Mouse (Mus musculus) embryonic facial prominence, embryonic 15.5 days (tissue): ENCODE data around the gene Atl1. TPM values are rescaled to one million over a fixed set of nuclear protein-coding genes. Genes with fewer than 3 reads are reported as not detected.

Experiments
- ATAC-seq: fragments of 200-750 bp; cut with Nextera tagmentation; 2 replicates; pipeline ENCODE4 v1.8.0; 2017; ENCODE audit warnings: low read depth, moderate TSS enrichment; ENCODE audit not compliant: insufficient number of reproducible peaks, low FRiP score, low TSS enrichment
- H3K27ac ChIP-seq: fragments of 300-500 bp; sonication (generic); replicated peaks from 2 replicates; pipeline ENCODE4 v1.5.1; 2015; ENCODE audit warnings: mild to moderate bottlenecking, inconsistent platforms
- H3K27me3 ChIP-seq: fragments of 300-500 bp; sonication (generic); 2 replicates; pipeline ENCODE4 v1.6.1; 2015; ENCODE audit warnings: inconsistent platforms
- H3K36me3 ChIP-seq: fragments of 300-500 bp; sonication (generic); 2 replicates; pipeline ENCODE4 v1.6.1; 2015; ENCODE audit warnings: mild to moderate bottlenecking, inconsistent platforms
- H3K4me1 ChIP-seq: fragments of 300-500 bp; sonication (generic); 2 replicates; pipeline ENCODE4 v1.6.1; 2015; ENCODE audit warnings: inconsistent platforms
- H3K4me2 ChIP-seq: fragments of 300-500 bp; sonication (generic); replicated peaks from 2 replicates; pipeline ENCODE4 v1.6.1; 2015; ENCODE audit warnings: mild to moderate bottlenecking, inconsistent platforms
- H3K4me3 ChIP-seq: fragments of 300-500 bp; sonication (generic); replicated peaks from 2 replicates; pipeline ENCODE4 v1.5.1; 2015; ENCODE audit warnings: mild to moderate bottlenecking, inconsistent platforms
- H3K9ac ChIP-seq: fragments of 300-500 bp; sonication (generic); 2 replicates; pipeline ENCODE4 v1.6.1; 2015; ENCODE audit warnings: inconsistent platforms
- H3K9me3 ChIP-seq: fragments of 300-500 bp; sonication (generic); replicated peaks from 2 replicates; pipeline ENCODE4 v1.6.1; 2016; ENCODE audit warnings: inconsistent platforms
- WGBS: fragments of 180-500 bp; shearing (Covaris S2); methylation state at CpG from one replicate; pipeline ENCODE4 v1.1.7; 2015; 5-methylcytosine and 5-hydroxymethylcytosine counted together
- polyA plus RNA-seq: library from polyadenylated mRNA; unstranded; fragments of >200 nt; fragmentation: Nextera tagmentation; extraction: Ambion mirVana; gene quantifications from 2 replicates; pipeline ENCODE4 v1.2.1, GENCODE M21; 2015

The Atl1 gene
- polyA plus RNA-seq, 1 experiment from 2014 or later, result 7.3 TPM

- no peak overlapping the region for H3K4me3 ChIP-seq
- H3K9me3 ChIP-seq, result no peaks in the 10 kb centered on the region
- no peaks in the 10 kb centered on the region for H3K36me3 ChIP-seq
- H3K4me2 ChIP-seq, result no peak overlapping the region
- H3K27me3 ChIP-seq, result no peaks in the 10 kb centered on the region
- peaks cover 36% of the 10 kb centered on the region for H3K4me1 ChIP-seq
- WGBS, result 87% methylated on average over 5 of the region's 5 CpGs
- ATAC-seq, result no peak
- H3K9ac ChIP-seq, result no peak overlapping the region
- no peak overlapping the region for H3K27ac ChIP-seq
These were observed 7.1 kb upstream of the Atl1 start for GRCm38 (mm10) chr12:69885170-69885923.

DNA sequence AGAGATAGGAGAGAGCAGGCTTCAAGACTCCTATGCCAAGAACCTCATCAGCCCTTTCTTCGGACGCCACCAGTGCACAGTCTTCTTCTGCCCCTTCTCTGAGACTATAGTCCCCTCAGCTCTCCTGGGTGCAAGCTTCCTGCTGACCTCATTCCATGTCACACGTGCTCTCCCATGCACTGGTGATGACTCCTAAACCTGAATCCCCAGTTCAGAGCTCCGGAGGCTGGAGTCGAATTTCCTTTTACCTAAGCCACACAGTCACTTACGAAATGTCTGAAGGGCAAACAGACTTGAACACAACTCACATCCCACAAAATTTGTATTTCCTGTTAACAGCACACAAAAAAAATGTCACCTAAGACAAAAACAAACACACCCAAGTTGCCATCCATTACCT is 4.6 kb upstream of the Atl1 start:
- no peaks in the 10 kb centered on the region for H3K9me3 ChIP-seq
- H3K27ac ChIP-seq, result no peak overlapping the region
- no peak overlapping the region for H3K4me3 ChIP-seq
- no peaks in the 10 kb centered on the region for H3K36me3 ChIP-seq
- H3K27me3 ChIP-seq, result no peaks in the 10 kb centered on the region
- H3K9ac ChIP-seq, result no peak overlapping the region
- 64% methylated on average over 6 of the region's 6 CpGs for WGBS
- peaks cover 31% of the 10 kb centered on the region for H3K4me1 ChIP-seq
- ATAC-seq, result no peak
- H3K4me2 ChIP-seq, result no peak overlapping the region

GRCm38 (mm10) chr12:69888345-69888744 is 4.1 kb upstream of the Atl1 start:
- no peaks in the 10 kb centered on the region for H3K36me3 ChIP-seq
- no peak overlapping the region for H3K9ac ChIP-seq
- peaks cover 34% of the 10 kb centered on the region for H3K4me1 ChIP-seq
- H3K9me3 ChIP-seq, result no peaks in the 10 kb centered on the region
- no peak for ATAC-seq
- H3K4me2 ChIP-seq, result no peak overlapping the region
- H3K4me3 ChIP-seq, result no peak overlapping the region
- no peaks in the 10 kb centered on the region for H3K27me3 ChIP-seq
- WGBS, result 21% methylated on average over 1 of the region's 1 CpGs
- no peak overlapping the region for H3K27ac ChIP-seq

- Histone ChIP-seq H3K9me3 (no peaks in the 10 kb centered on the region), H3K27ac (0 out of 2 replicates have a peak overlapping the region, but pooled peaks have one; percentile 44), H3K9ac (no peak overlapping the region), H3K4me2 (peak overlapping the region; percentile 72), H3K36me3 (no peaks in the 10 kb centered on the region), H3K4me3 (peak overlapping the region; percentile 87; the same call in 1 of the 2 replicates), H3K4me1 (peaks cover 33% of the 10 kb centered on the region), H3K27me3 (no peaks in the 10 kb centered on the region)
- 40% methylated on average over 6 of the region's 6 CpGs for WGBS
- no peak for ATAC-seq
These were observed 2.4 kb upstream of the Atl1 start for GRCm38 (mm10) chr12:69890051-69890450.

GRCm38 (mm10) chr12:69890476-69890875 is 1.9 kb upstream of the Atl1 start:
- Histone ChIP-seq H3K9me3 (no peaks in the 10 kb centered on the region), H3K9ac (no peak overlapping the region), H3K27ac (peak overlapping the region; percentile 44; the same call in 1 of the 2 replicates), H3K4me2 (peak overlapping the region; percentile 72), H3K4me1 (peaks cover 33% of the 10 kb centered on the region), H3K27me3 (no peaks in the 10 kb centered on the region), H3K36me3 (no peaks in the 10 kb centered on the region), H3K4me3 (peak overlapping the region; percentile 87)
- ATAC-seq, result no peak
- 21% methylated on average over 5 of the region's 5 CpGs for WGBS

- Histone ChIP-seq H3K4me3 (peak overlapping the region; percentile 87), H3K4me1 (peaks cover 33% of the 10 kb centered on the region), H3K27me3 (no peaks in the 10 kb centered on the region), H3K4me2 (peak overlapping the region; percentile 72), H3K27ac (peak overlapping the region; percentile 95), H3K36me3 (no peaks in the 10 kb centered on the region), H3K9ac (peak overlapping the region; percentile 93), H3K9me3 (no peaks in the 10 kb centered on the region)
- no peak for ATAC-seq
- 23% methylated on average over 3 of the region's 3 CpGs for WGBS
These were observed 693 bp upstream of the Atl1 start for GRCm38 (mm10) chr12:69891721-69892120.

DNA sequence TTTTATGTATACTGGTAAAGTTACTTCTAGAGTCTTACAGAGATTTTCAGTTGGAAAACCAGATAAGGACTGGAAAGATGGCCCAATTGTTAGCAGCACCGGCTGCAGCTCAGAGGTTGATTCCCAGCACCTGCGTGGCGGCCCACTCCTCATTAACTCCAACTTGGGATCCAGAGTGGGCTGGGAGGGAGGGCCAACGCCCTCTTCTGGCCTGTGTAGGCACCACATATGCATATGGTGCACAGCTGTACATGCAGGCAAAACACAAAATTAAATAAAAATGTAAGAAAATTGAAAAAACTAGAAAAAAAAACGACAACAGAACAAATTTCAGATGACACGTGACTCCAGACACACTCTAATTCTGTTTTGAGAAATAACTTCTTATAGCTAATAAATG is 1.5 kb downstream of the Atl1 start:
- H3K9ac ChIP-seq, result no peak overlapping the region
- ATAC-seq, result no peak
- WGBS, result 53% methylated on average over 6 of the region's 6 CpGs
- H3K36me3 ChIP-seq, result no peaks in the 10 kb centered on the region
- H3K4me3 ChIP-seq, result no peak overlapping the region
- peaks cover 28% of the 10 kb centered on the region for H3K4me1 ChIP-seq
- no peak overlapping the region for H3K4me2 ChIP-seq
- 0 out of 2 replicates have a peak overlapping the region, but pooled peaks have one; percentile 55 for H3K27ac ChIP-seq
- no peaks in the 10 kb centered on the region for H3K9me3 ChIP-seq
- no peaks in the 10 kb centered on the region for H3K27me3 ChIP-seq

DNA sequence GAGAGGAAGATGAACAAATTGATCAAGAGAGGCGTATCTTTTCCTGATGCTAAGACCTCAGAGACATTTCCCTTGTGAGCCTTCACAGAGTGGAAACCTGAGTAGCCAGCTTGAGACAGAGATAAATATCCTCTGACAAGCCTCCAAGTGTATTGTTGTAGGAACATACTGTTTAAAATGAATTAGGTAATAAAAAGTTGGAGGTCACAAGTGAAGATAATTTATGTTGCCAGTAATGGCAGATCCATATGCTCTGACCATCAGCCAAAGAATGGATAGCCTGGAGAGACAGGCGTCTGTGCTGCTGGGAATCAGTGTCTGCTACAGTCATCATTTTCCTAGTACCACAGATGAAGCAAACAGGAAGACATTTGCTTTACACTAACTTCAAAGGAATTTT is 2.6 kb downstream of the Atl1 start:
- 51% methylated on average over 2 of the region's 2 CpGs for WGBS
- Histone ChIP-seq H3K4me3 (no peak overlapping the region), H3K36me3 (no peaks in the 10 kb centered on the region), H3K9ac (no peak overlapping the region), H3K27ac (peak overlapping the region; percentile 45; the same call in 1 of the 2 replicates), H3K27me3 (no peaks in the 10 kb centered on the region), H3K4me1 (peaks cover 21% of the 10 kb centered on the region), H3K4me2 (no peak overlapping the region), H3K9me3 (no peaks in the 10 kb centered on the region)
- ATAC-seq, result no peak

GRCm38 (mm10) chr12:69898119-69898518 is 5.7 kb downstream of the Atl1 start:
- Histone ChIP-seq H3K27me3 (no peaks in the 10 kb centered on the region), H3K36me3 (no peaks in the 10 kb centered on the region), H3K4me2 (no peak overlapping the region), H3K9ac (no peak overlapping the region), H3K4me1 (0 out of 2 replicates have a peak, but pooled peaks cover 4% of the 10 kb centered on the region), H3K9me3 (no peaks in the 10 kb centered on the region), H3K27ac (no peak overlapping the region), H3K4me3 (no peak overlapping the region)
- 72% methylated on average over 4 of the region's 4 CpGs for WGBS
- ATAC-seq, result no peak

GRCm38 (mm10) chr12:69904991-69905390 is 12.6 kb downstream of the Atl1 start:
- no peak for ATAC-seq
- Histone ChIP-seq H3K9ac (no peak overlapping the region), H3K9me3 (no peaks in the 10 kb centered on the region), H3K4me3 (no peak overlapping the region), H3K4me2 (no peak overlapping the region), H3K27me3 (no peaks in the 10 kb centered on the region), H3K4me1 (peaks cover 11% of the 10 kb centered on the region), H3K27ac (no peak overlapping the region), H3K36me3 (no peaks in the 10 kb centered on the region)
- WGBS, result 61% methylated on average over 2 of the region's 2 CpGs

DNA sequence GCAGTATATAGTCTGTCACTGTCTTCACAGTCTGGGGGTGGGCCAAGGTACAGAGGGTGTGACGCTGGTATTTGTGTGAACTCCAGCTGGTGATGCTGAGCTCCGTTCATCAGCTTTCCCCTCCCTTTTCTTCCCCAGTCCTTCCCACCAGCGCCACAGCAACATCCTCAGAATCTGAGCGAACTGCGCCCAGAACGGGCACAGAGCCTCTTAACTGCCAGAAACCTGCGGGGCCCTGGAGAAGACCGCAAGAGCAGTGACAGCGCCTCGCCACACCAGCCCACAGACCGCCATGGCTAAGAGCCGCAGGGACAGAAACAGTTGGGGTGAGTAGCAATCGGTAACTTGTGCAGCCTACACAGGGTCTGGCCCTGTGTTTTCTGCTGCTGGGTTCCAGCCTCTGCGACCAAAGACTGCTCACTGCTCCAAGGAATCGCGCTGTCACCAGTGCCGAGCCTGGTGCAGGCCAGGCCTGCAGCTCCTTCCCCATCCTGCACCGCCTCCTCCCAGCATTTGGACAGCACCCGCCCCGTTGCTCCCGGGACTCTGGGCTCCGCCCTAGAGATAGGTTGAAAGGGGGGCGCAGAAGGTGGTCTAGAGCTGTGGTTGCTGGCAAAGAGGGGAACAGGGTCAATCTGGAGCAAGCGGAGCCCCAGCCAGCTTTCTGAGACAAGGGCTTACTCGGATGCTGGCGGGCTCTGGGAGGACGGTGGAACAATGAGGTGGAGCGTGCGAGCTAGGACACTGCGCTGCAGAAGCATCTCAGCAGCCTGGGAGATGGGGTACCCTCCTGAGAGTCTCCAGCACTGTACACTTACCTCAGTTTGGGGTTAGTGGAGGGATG is 15.5 kb downstream of the Atl1 start:
- H3K9ac ChIP-seq, result no peak overlapping the region
- peak overlapping the region; percentile 34 for H3K4me3 ChIP-seq
- no peaks in the 10 kb centered on the region for H3K36me3 ChIP-seq
- ATAC-seq, result peak; percentile 75
- H3K27me3 ChIP-seq, result no peaks in the 10 kb centered on the region
- H3K9me3 ChIP-seq, result no peaks in the 10 kb centered on the region
- H3K27ac ChIP-seq, result 0 out of 2 replicates have a peak overlapping the region, but pooled peaks have one; percentile 3
- peaks cover 11% of the 10 kb centered on the region for H3K4me1 ChIP-seq
- peak overlapping the region; percentile 59 for H3K4me2 ChIP-seq
- WGBS, result 5% methylated on average over 30 of the region's 30 CpGs
